Mouse (Mus musculus): ENCODE data around the gene Btbd35f5.
"Not testable (repeated sequence)": the region's sequence is repeated elsewhere in the genome, so short reads cannot be mapped to it uniquely, and the experiment has no call there.

The Btbd35f5 gene

GRCm38 (mm10) chrX:32973597-32973996, at the start of gene Btbd35f5:
Gene Btbd35f5, plus strand, starts transcription at chrX:32973897.
- in situ Hi-C loops (cut with MboI, MseI) = loop anchor here (25.0 kb wide), 1 partner anchor 1014 kb away; the partner anchor contains the start of gene Gm21870

GRCm38 (mm10) chrX:32941468-32941867, 32.2 kb upstream of the Btbd35f5 start, which contains the start of gene Gm21789:
Gene Gm21789, plus strand, starts transcription at chrX:32941768.
- in situ Hi-C loops (cut with MboI, MseI) = not testable (repeated sequence)
